Mouse (Mus musculus): ENCODE measurements at regions not wholly inside any gene's neighbourhood (a gene's known extent, or its start where the extent isn't known, plus 50 kb on each side); places are given as distances from the start of the nearest gene placed in this dataset.
"Not testable (repeated sequence)": the region's sequence is repeated elsewhere in the genome, so short reads cannot be mapped to it uniquely, and the experiment has no call there.

DNA sequence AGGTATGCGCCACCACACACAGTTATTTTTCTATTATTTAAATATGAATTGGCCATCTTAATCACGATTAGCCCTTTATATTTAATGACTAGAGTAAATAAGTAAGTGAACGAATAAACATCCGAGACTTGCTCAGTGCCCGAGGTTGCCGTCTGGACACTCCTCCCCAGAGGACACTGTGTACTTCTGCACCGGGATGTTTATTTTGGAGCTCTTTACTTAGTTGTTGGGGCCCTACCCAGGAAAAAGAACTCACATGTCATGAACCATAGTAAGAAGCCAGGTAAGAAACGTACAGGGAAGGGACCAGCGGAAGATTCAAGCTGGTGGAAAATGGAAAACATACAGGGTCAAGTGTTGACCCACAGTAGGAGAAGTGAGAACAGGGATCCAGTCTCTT lies 89.0 kb downstream of the Akr1d1 start:
- DNase-seq: no peak

DNA sequence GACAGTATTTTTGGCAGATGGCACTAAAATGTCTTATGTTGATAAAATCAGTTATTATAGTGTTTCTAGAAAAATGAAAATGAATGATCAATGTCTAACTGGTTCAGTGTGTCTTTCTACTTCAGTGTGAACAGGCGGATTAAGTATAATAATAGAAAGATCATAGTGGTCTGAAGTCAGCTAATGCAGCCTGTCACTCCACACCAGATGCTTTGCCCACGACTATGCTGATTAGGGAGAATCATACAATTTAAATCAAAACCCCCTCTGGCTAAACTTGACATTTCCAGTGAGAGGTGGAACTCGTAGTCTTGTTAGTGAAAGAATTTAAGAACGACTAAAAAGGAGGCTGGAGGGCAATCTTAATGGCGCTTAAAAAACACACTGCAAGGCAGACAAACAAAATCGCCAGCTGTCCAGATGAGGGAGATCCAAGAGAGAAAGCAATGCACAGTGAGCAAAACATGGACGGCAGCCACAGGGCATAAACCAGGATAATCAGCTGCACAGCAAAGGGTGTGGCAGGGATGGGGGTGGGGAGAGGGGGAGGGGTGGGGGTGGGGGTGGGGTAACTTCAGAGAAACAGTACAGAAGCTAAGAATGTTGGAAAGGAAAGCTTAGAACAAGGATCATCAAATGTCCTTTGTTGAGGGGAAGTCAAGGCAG lies 91.5 kb downstream of the Akr1d1 start:
- no peak for DNase-seq

DNA sequence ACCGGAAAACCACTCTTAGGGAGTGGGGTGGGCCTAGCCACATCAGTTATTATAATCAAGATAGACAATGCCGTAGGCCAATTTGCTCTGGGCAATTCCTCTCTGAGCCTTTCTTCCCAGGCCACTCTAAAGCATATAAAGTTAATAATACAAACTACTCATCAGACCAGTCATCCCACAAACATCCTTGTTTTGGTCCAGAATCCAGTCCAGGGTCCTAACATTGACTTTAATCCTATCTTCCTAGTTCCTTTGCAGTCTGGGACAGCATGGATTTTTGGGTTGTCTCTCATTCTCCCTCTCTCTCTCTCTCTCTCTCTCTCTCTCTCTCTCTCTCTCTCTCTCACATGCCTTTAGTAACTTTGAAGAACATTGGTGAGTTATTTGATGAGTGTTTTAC lies 92.3 kb downstream of the Akr1d1 start:
- no peak for DNase-seq

DNA sequence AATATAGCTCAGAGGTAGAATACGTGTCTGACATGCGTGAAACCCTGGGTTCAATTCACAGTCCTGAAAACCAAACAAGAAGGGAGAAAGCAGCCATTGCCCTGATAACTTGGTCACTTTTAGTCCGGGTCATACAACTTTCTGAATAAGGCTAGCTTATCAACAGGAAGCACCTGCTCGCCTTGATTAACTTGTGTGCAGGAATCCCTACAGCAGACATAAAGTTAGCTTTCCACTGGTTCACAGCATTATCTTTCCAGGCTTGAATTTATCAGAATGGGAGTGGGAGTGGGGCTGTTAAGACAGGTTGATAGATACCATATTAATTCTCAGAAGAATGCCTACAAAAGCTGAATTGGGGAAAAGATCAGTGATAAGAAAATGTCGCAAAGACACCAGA lies 97.2 kb downstream of the Akr1d1 start:
- no peak for DNase-seq

DNA sequence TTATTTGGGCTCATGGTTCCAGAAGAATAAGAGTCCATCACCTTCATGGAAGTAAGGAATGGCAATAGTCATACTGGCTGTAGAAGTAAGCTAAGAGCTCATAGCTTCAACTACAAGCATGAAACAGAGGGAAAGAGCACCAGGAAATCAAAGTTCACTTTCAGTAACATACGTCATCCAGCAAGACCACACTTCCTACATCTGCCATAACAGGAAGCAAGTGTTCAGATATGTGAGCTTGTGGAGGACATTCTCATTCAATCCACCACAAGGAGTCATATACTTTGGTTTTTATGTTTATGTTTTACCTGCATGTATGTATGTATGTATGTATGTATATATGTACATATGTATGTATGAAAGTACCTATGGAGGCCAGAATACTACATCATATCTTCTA lies 104.0 kb downstream of the Akr1d1 start:
- DNase-seq: no peak

DNA sequence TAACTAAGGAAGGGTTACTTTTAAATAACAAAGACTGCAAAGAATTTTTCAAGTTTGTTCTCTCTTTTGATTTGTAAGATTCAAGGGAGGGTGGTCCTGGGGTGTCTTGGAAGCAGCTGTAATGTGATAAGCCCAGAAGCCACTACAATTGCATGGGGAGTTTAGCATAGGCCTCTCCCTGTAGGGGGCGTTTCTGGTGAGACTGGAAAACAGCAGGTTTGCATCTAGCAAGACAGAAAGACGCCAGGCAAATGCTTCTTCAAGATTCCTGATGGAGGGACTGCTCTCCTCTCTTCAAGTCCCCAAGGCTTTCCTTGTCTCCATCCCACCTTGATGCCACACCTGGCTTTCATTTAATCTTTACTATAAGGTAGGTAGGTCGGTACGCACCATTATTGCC lies 112.1 kb downstream of the Akr1d1 start:
- DNase-seq: no peak

DNA sequence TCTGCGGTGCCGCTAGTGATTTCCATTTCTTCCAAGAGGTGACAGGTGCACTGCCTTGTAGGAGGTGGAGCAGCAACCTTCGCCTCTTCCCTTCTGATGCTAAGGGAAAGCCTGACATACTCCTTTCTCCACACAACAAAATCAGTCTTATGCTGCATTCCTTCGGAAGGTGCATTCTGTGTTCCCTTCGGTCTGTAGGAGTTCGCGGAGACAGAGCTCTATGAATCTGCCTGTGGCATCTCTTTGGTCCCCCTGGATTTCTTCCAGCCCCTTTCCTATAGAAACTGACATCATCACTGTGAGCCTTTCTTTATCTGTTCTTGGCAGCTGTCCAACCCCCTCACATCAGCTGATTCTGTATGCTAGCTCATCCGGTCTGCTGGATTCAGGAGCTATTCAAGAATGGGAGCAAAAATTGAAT lies 112.7 kb downstream of the Akr1d1 start:
- DNase-seq: no peak

DNA sequence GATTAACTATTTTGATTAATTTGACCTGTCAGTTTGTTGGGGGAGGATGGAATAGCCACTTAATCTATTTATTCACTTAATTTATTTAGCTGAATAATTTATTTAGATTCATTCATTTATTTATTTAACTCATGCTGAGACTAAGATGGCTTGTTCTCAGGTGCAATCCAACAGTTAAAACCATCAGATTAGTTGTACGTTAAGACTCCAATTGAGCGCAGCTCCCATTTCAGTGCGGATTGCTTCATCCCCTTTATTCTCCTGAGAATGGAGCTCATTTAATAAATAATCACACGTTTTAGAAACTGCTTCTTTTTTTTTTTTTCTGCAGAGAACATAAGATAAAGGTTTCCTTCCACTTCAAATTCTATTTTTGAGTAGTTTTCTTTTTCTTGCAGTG lies 113.2 kb downstream of the Akr1d1 start:
- no peak for DNase-seq

DNA sequence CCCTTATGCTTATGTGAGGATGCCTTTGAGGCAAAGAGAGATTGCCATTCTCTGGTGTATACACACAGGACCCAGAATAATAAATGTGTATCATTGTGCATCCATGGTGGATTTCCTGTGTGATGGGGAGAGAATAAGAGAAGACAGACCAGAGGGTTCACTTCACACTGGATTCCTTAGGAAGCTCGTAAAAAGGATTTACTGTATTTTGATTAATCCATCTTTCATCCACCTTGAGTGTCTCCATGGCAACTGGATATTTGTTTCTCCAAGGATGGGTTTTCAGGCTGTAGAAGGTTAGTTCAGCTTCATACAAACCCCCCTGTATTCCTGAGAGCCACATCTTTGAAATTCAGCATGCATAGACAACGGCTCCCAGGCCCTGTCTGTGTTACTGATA lies 113.7 kb downstream of the Akr1d1 start:
- DNase-seq: no peak

DNA sequence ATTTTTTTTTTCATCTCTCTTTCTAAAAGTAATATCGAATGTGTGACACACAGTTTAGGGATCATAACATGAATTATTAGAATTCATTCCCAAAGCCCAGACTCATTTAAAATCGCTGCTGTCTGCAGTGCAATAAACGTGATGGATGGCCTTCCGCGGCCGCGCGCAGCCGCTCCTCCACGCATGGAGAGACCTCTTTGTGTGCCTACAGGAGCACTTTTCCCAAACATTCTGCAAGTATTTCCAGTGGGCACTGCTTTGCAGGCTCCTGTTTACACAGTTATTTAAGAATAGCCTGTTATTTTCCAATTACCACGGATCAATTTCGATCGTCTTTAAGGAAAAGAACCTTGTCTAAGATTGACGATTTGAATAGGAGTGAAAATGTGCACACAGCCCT lies 115.6 kb downstream of the Akr1d1 start:
- DNase-seq: peak; percentile 44

DNA sequence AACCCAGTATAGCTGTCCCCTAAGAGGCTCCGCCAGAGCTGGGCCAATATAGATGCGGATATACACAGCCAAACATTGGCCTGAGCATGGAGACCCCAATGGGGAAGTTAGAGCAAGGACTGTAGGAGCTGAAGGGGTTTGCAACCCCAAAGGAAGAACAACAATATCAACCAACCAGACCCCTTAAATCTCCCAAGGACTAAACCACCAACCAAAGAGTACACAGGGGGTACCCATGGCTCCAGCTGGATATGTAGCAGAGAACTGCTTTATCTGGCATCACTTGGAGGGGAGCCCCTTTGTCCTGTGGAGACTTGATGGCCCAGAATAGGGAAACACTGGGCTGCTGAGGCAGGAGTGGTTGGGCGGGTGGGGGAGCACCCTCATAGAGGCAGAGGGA lies 127.3 kb downstream of the Akr1d1 start:
- not testable (repeated sequence) for DNase-seq

DNA sequence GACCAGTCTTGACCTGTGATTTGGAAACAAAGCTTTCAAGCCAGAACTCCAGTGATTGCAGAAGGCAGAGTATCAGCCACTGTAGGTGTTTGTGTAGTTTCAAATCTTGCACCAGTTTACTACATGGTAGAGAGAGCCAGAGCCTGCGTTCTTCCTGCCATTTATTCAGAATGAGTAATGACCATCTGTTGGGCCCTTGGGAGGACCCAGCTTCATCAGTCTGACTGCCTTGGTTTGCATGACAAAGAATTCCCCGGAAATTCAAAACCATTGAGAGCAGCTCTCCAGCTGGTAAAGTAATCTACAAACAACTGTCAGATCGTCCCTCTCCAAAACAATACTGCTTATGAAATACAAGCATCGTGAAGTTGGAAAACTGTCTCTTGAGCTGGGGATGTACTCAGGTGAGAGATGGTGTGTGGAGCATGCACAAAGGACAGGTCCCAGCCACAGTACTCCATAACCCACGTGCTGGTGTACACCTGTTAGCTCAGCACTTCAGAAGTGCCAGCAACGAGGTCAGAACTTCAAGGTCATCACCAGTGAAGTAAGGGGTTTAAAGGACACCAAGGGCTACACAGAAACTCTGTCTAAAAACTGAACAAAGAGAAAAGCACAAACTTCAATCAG lies 128.2 kb downstream of the Akr1d1 start:
- DNase-seq: peak; percentile 6

DNA sequence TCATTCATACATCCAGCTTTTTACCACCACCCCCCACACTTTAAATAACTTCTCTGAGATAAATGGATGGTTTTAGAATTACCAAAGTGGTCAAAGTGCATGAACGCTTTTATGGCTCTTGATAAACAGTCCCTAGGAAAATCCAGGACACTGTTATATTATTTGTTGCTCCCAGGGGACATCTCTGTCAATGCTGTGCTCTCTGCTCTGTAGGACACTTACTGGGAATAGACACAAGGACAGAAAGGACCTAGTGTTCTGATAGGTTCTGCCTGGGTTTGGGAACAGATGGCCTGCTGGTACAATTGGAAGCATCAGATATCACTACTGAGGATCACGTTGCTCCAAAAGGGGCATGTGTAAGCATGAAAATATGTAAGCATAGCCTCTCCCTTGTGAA lies 132.8 kb downstream of the Akr1d1 start:
- DNase-seq: no peak

DNA sequence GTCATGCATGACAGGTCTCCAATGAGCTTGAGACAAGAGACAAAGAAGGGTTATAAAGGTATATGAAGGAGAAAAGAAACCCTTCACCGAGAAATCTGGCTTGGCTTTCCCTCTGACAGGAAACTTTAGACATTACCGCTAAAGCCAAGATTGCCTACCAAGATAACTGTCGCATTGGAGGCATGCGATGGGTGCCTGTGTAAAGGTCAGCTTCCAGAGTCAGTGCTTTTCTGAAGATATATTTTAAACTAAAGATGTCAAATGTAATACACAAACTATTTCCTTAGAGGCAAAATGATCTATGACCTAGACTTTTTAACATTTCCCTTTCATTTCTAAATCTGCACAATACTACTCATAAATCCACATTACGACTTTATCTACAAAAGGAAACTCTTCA lies 135.6 kb downstream of the Akr1d1 start:
- peak; percentile 7 for DNase-seq

DNA sequence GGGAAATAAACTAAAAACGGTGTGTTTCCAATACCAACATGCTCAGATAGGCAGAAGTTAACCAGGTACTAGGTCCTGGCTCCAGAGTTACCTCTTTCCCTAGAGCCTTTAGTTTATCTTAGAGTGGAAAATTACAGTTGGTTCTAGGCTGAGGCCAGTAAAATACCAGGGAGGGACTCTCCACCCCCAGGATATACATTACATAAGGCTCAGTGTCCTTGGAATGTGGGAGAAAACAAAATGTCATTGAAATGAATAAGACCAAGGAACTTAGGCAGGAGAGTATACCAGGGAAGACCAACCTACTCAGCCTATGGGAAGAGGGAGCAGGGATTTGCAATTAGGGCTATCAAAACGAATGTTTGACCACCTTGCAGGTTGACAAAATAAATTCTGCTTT lies 139.4 kb downstream of the Akr1d1 start:
- no peak for DNase-seq

DNA sequence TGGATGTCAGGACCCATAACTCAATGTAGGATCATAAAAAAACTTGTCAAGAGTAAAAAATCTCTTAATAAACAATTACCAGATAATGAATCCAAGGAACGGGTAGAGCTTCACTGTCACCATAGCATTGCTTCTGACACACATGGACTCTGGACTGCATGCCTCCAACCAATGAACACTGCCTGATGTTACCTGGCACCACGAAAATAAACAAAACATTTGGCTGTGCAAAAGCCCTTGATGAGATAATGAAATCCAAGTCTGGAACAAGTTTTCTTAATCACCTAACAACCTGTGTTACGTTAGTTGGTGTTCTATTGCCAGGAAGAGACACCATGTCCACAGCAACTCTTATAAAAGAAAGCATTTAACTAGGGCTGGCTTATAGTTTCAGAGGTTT lies 140.7 kb downstream of the Akr1d1 start:
- no peak for DNase-seq

DNA sequence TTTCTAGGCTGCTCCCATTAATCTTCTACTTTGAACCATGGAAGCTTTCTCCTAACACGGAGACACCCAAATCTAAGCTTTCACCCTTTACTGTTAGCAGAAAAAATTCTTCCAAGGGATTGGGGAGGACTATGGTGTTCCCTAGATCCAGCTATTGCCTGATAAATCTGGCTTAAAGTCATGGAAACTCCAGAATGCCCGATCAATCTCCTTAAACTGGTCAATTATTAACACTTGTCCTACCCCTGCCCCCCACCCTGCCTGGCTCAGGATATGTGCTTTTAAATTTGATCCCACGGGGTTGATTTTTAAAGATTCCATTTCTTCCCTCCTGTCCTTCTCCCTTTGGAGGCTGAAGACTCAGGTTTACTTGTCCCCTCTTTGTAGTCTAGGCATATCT lies 149.9 kb downstream of the Akr1d1 start:
- DNase-seq: no peak

DNA sequence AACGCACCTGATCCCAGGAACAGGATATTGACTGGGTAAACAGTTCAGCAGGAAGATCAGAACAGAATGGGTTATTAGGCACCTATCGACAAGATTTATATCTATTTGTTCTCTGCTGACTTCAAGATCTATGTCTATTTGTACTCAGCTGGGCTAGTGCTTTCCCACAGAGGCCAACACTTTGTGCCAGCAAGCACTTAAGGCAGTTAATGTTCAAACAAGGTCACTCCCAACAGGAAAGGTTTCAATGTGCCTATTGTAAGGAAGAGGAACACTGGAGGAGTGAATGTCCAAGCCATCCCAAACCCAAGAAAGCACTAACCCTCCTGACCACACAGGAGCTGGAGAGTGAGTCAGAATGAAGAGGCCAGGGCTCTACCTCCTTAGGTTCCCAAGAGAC lies 151.4 kb downstream of the Akr1d1 start:
- not testable (repeated sequence) for DNase-seq

DNA sequence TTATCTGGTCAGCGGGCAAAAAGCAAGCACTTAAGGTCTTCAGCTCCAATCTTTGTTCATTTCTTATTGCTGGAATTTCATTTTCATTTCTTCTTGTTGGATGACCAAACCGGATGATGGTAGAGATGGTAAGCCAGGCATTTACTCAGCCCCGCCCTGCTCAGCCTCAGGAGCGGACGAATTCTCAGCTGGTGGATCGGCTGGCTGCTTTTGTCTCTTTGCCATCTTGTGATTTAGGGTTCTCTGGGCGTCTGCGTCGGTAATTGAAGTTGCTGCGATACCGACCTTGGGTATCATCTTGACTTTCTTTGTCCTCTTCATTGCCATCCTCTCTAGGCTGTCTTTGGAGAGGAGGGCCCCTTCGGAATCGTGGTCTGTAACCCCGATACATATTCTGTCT lies 156.1 kb downstream of the Akr1d1 start:
- no peak for DNase-seq

DNA sequence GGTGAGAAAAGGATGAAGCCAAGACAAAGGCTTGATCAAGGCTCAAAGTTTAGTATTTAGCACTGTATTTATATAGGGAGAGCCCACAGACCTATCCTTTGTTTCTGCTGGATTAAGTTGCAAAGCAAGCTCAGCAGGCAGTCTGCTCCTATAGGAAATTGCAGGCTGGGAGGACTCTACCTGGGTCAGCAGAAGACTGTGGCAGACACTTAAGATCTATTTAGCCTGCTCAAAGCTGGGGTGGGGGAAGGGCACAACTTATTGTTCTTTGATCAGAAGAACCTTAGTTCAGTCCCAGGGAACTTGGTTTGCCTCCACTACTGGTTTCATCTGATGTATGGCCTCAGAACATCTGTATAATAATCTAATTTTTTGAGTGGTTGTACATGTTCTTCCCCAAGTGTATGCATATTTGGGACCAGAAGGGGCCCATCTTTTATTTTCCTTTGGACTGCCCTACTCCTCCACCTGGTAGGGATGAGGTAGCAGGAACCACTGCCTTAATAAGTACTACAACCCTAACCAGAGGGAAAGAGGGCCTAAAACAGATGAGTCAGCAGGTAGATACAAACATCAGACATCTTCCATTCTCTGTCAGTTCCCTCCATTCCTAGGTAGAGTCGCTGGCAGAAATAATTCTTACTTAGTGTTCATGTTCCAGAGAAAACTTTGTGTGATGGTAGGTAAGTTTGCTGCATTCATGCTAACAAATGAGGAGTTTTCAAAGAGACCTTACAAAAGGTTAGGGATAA lies 159.1 kb downstream of the Akr1d1 start:
- no peak for DNase-seq

DNA sequence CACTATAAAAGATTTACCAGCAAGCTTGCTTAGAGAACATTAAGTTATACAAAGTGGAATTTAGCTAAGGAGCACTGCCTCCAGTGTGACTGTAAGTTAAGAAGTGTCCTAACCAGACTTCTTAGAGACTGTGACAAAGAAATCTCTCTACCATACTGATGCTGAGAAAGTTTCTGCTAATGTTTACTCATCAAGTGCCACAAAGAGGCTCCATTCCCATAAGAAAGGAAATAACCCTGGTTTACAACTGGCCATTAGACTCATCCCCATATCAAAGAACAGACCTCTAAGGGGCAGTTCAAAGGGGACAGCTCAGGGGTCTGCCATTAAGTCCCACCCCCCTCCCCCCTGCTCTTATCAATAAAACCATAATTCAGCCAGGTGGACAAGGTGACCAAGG lies 159.7 kb downstream of the Akr1d1 start:
- DNase-seq: no peak

DNA sequence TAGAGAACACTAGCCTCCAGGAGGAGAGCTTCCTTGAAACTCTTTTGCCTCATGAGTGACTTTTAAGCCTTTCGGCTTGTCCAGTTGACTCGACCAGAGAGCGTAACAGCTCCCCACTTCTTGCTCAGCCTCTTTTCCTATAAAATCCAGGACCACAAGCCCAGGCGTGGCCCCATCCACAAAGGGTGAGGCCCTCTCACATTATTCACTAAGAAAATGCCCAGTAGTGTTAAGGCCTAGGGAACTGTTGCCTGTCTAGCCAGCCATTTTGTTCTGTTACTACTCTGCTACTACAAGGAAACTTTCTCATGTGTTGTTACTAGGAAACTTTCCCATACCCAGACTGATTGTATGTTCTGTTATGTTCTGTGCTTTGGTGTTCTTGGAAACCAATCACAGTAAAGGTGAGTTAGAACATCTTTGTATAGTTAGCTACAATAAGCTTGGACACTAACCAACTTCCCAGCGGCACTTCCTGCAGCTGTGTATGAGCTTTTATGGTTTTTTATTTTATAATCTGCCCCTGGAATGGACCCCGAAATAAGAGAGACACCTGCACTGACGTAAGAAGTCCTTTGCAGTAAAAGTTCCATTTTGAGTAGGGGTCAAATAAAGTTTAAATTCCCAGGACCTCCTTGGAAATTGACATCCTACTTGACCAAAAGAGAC lies 162.1 kb downstream of the Akr1d1 start:
- no peak for DNase-seq

DNA sequence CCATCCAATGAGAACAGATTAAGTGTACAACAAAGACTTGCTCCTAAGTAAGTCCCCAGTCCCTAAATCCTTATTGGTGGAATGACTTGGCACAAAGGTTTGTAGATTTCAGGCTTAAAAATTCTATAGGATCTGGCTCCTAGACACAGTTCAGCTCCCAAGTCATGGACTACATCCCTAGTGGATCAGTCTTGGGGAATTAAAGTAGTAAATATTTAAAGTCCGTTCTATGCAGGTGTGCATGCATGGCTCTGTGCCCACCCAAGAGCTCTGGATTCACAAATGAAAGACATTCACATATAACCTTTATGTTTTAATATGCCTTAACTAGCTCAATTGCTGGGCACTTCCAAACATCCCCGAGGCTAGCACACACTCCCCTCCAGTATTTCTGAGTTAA lies 162.8 kb downstream of the Akr1d1 start:
- no peak for DNase-seq

Measured in adrenal gland, postnatal 10 days (tissue).